Mouse (Mus musculus) liver, postnatal 0 days (tissue): ENCODE results near the gene Rnaseh2b. TPM values are rescaled to one million over a fixed set of nuclear protein-coding genes. Genes with fewer than 3 reads are reported as not detected.

Experiments used
- ATAC-seq: fragments of 200-750 bp; cut with Nextera tagmentation; 2 replicates; pipeline ENCODE4 v1.8.0; 2017; ENCODE audit warnings: mild to moderate bottlenecking, moderate library complexity
- DNase-seq: peaks from one replicate; pipeline ENCODE4 v3.0.0-alpha.2; 2016
- H3K27ac ChIP-seq: fragments of 300-500 bp; sonication (generic); 2 replicates; pipeline ENCODE4 v1.5.1; 2014; ENCODE audit warnings: antibody characterized with exemption, moderate library complexity, mild to moderate bottlenecking, low read depth
- H3K27me3 ChIP-seq: fragments of 300-500 bp; sonication (generic); 2 replicates; pipeline ENCODE4 v1.6.1; 2014; ENCODE audit warnings: low read length, control low read depth, mixed read lengths; ENCODE audit not compliant: insufficient read depth
- H3K36me3 ChIP-seq: fragments of 300-500 bp; sonication (generic); replicated peaks from 2 replicates; pipeline ENCODE4 v1.6.1; 2014; ENCODE audit warnings: mild to moderate bottlenecking, control low read depth, low read length, moderate library complexity, mixed read lengths; ENCODE audit not compliant: insufficient read depth
- H3K4me1 ChIP-seq: fragments of 300-500 bp; sonication (generic); 2 replicates; pipeline ENCODE4 v1.6.1; 2014; ENCODE audit warnings: antibody characterized with exemption, mild to moderate bottlenecking, control low read depth; ENCODE audit not compliant: insufficient read depth
- H3K4me2 ChIP-seq: fragments of 300-500 bp; sonication (generic); 2 replicates; pipeline ENCODE4 v1.6.1; 2014; ENCODE audit warnings: low read depth, mild to moderate bottlenecking, low read length, moderate library complexity, mixed read lengths
- H3K4me3 ChIP-seq: fragments of 300-500 bp; sonication (generic); 2 replicates; pipeline ENCODE4 v1.5.1; 2014; ENCODE audit warnings: low read depth, low read length
- H3K9ac ChIP-seq: fragments of 300-500 bp; sonication (generic); replicated peaks from 2 replicates; pipeline ENCODE4 v1.6.1; 2014; ENCODE audit warnings: mild to moderate bottlenecking, moderate library complexity
- H3K9me3 ChIP-seq: fragments of 300-500 bp; sonication (generic); 2 replicates; pipeline ENCODE4 v1.6.1; 2016; ENCODE audit warnings: mild to moderate bottlenecking, control low read depth, low read length, mixed read lengths
- CTCF ChIP-seq: sonication (generic); IDR thresholded peaks from 2 replicates; pipeline ENCODE4 v1.5.1; 2016; ENCODE audit warnings: antibody characterized with exemption, low read depth
- EP300 ChIP-seq: IDR thresholded peaks from 2 replicates; pipeline ENCODE4 v1.6.1; 2016; ENCODE audit warnings: antibody characterized with exemption, low read depth, mild to moderate bottlenecking
- WGBS: fragments of 180-500 bp; shearing (Covaris S2); extraction: QIAGEN DNeasy Blood & Tissue Kit; methylation state at CpG from one replicate; pipeline ENCODE4 v1.1.7; 2014; ENCODE audit not compliant: insufficient replicate concordance; 5-methylcytosine and 5-hydroxymethylcytosine counted together
- polyA plus RNA-seq: library from polyadenylated mRNA; unstranded; fragments of >200 nt; fragmentation: Nextera tagmentation; extraction: Ambion mirVana; gene quantifications from 2 replicates; pipeline ENCODE4 v1.2.1, GENCODE M21; 2015

Rnaseh2b gene
- polyA plus RNA-seq, 1 experiment from 2014 or later: 40.2 TPM

- Histone ChIP-seq H3K4me1 (no peaks in the 10 kb centered on the region), H3K9ac (no peak overlapping the region), H3K9me3 (no peaks in the 10 kb centered on the region), H3K36me3 (no peaks in the 10 kb centered on the region), H3K4me2 (0 out of 2 replicates have a peak overlapping the region, but pooled peaks have one; percentile 9), H3K4me3 (no peak overlapping the region), H3K27me3 (no peaks in the 10 kb centered on the region), H3K27ac (no peak overlapping the region)
- DNase-seq (no peak), ATAC-seq (no peak)
- no peak for TF ChIP-seq CTCF
- no peak for TF ChIP-seq EP300
- WGBS: 76% methylated on average over 9 of the region's 9 CpGs
Measured at GRCm38 (mm10) chr14:62389729-62390536, 97.5 kb downstream of the Rnaseh2b start.

- ATAC-seq: no peak
- Histone ChIP-seq H3K27ac (no peak overlapping the region), H3K4me2 (no peak overlapping the region), H3K4me1 (no peaks in the 10 kb centered on the region), H3K4me3 (no peak overlapping the region), H3K9ac (no peak overlapping the region), H3K36me3 (no peaks in the 10 kb centered on the region), H3K27me3 (no peaks in the 10 kb centered on the region), H3K9me3 (no peaks in the 10 kb centered on the region)
- DNase-seq: no peak
- WGBS: 77% methylated on average over 4 of the region's 4 CpGs
- TF ChIP-seq CTCF: no peak
- no peak for TF ChIP-seq EP300
Measured at GRCm38 (mm10) chr14:62392754-62393153, 100.4 kb downstream of the Rnaseh2b start.

DNA sequence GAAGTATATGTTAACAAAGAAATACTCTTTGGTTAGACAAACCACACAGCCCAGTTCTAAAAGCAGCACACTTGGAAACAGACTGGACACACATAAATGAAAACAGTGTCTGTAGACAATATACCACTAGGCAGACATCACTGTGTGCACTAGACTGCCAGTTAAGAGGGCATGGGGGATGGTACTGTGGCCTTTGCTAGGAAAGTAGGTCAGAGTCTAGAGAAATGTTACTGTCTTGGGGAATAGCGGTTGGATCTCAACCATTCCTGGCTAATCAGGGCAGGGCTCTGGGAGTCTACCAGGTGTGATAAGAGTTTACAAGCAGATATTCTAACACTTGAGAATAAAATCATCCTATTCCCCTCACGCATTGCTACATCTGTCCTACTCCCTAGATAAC, 103.0 kb downstream of the Rnaseh2b start:
- Histone ChIP-seq H3K36me3 (no peaks in the 10 kb centered on the region), H3K27ac (no peak overlapping the region), H3K9ac (no peak overlapping the region), H3K27me3 (no peaks in the 10 kb centered on the region), H3K4me3 (no peak overlapping the region), H3K9me3 (no peaks in the 10 kb centered on the region), H3K4me2 (no peak overlapping the region), H3K4me1 (no peaks in the 10 kb centered on the region)
- TF ChIP-seq EP300 (no peak), CTCF (no peak)
- ATAC-seq (no peak), DNase-seq (no peak)
- WGBS: 68% methylated on average over 2 of the region's 2 CpGs

DNA sequence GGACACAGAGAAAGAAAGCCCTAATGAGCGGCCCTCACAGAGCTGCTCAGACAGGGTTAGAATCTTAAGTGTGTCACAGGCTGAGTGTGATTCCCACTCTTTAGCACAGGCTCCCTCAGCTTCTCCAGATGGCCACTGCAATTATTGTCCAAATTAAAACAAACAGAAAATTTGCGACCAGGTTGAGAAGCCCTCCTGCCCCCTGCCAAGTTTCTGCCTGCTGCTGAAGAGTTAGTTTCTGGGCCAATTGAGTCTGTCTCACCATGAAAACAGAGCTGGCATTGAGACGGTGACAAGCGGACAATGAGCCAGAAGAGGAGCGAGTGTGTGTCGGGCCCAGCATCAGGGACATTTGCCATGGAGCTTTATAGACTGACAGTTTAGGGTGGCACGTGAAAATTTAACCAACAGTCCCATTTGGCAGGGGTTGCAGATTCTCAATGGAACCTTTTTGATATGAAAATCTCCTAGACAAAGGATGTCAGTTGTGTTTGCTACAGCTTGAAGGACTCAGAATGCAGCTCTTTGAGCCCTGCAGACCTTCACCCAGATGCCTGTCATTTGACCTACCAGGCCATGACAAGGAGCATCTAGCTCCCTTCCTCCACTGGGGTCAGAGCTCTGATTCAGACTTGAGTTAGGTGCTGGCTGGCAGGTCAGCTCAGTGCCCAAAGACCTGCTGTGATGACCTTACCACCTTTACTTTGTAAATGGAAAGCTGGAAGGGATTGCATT, 123.8 kb downstream of the Rnaseh2b start:
- no peak for TF ChIP-seq EP300
- no peak for TF ChIP-seq CTCF
- H3K9ac ChIP-seq: no peak overlapping the region
- ATAC-seq (no peak), DNase-seq (no peak)
- no peak overlapping the region for H3K4me3 ChIP-seq
- no peaks in the 10 kb centered on the region for H3K27me3 ChIP-seq
- H3K4me1 ChIP-seq: no peaks in the 10 kb centered on the region
- H3K4me2 ChIP-seq: no peak overlapping the region
- no peaks in the 10 kb centered on the region for H3K36me3 ChIP-seq
- no peak overlapping the region for H3K27ac ChIP-seq
- 72% methylated on average over 7 of the region's 7 CpGs for WGBS
- H3K9me3 ChIP-seq: no peaks in the 10 kb centered on the region

- 45% methylated on average over 1 of the region's 1 CpGs for whole genome bisulfite sequencing
- Histone ChIP-seq H3K4me2 (no peak overlapping the region), H3K27me3 (no peaks in the 10 kb centered on the region), H3K4me3 (no peak overlapping the region), H3K27ac (no peak overlapping the region), H3K4me1 (no peaks in the 10 kb centered on the region), H3K9me3 (no peaks in the 10 kb centered on the region), H3K36me3 (no peaks in the 10 kb centered on the region), H3K9ac (no peak overlapping the region)
- DNase-seq (no peak), ATAC-seq (no peak)
- TF ChIP-seq CTCF (no peak), EP300 (no peak)
Measured at GRCm38 (mm10) chr14:62416742-62417134, 124.3 kb downstream of the Rnaseh2b start.

DNA sequence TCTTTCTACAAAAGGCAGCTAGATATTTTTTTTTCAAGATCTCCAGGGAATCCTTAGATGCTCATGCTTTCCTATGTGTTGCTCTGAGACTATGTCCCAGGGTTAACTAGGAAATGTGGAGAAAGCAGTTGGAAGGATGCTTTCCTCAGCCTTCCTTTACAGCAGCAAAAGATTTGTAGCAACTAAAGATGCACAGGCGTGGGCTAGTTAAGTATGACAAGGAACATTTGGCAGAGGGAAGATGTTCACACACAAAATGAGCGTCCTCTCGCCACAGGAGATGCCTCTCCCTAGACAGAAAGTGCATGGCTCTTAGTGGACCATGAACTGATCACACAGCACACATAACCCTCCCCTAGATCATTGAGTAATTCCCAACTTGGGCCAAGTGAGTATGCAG, 125.1 kb downstream of the Rnaseh2b start:
- no peaks in the 10 kb centered on the region for H3K27me3 ChIP-seq
- no peak overlapping the region for H3K27ac ChIP-seq
- ATAC-seq (no peak), DNase-seq (no peak)
- 76% methylated on average over 3 of the region's 3 CpGs for WGBS
- H3K4me3 ChIP-seq: no peak overlapping the region
- H3K9ac ChIP-seq: no peak overlapping the region
- H3K4me1 ChIP-seq: no peaks in the 10 kb centered on the region
- no peak overlapping the region for H3K4me2 ChIP-seq
- H3K9me3 ChIP-seq: no peaks in the 10 kb centered on the region
- TF ChIP-seq CTCF (no peak), EP300 (no peak)
- no peaks in the 10 kb centered on the region for H3K36me3 ChIP-seq
